Mouse (Mus musculus): ENCODE measurements at regions not wholly inside any gene's neighbourhood (a gene's known extent, or its start where the extent isn't known, plus 50 kb on each side); places are given as distances from the start of the nearest gene placed in this dataset.

DNA sequence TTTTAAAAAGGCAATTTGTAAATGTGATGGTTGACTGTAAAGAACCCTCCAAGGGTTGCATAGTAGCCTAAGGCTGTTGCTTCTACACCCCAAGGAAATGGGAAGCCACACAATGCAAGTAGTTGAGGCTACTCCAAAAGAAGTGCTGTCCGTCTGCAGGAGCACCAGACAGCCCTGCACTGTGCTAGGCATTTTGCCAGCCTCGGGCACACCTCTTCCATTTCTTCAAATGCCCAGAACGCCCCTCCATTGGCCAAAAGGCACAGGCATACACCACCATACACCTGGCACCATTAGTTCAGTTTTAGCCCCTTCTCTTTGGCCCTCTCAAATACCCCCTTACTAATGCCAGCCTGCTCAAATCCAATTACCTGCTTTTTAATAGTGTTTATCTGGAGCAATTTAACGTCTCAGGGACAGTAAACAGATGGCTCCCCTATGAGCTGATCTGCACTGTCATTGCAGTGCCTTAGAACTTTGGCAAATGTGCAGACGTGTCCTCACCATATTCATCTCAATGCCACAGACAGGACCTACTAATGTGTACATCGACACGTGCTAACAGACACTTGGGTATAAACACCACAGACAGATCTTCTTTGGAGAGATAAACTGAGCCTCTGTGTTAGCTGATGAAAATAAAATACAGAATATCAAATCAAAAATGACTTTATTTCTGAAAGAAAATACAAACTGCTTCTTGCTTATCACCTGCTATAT, 211.9 kb upstream of the Hnrnpa3 start:
- in situ Hi-C loops (cut with MboI, MseI), result no loop called here

- in situ Hi-C loops (cut with MboI, MseI), result no loop called here
Observed at GRCm38 (mm10) chr2:75448221-75448620, 210.8 kb upstream of the Hnrnpa3 start.

DNA sequence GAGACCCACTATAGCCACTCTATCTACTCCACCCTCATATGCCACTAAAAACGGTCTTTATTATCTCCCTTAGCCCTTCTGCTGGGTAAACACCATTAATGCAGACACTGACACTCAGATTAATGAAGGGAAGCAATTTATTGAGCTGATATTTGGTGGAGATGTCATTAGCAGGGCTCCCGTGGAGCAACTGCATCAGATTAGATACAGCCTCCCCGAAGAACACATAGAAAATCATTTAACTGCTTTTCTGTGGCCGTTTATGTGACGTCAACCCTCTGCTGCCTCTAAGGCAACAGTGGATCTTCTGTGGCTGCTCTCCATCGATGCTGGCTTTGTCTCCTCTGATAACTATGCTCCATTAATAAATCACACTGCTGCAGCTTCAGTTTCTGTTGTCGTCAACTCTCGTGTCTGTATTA, 207.2 kb upstream of the Hnrnpa3 start:
- in situ Hi-C loops (cut with MboI, MseI), result loop anchor here (25.0 kb wide), 1 partner anchor 285 kb away; no protein-coding TSS in a partner anchor

GRCm38 (mm10) chr2:75452274-75453148, 206.6 kb upstream of the Hnrnpa3 start:
- in situ Hi-C loops (cut with MboI, MseI), result loop anchor here (25.0 kb wide), 1 partner anchor 285 kb away; no protein-coding TSS in a partner anchor

- in situ Hi-C loops (cut with MboI, MseI), result loop anchor here (25.0 kb wide), 1 partner anchor 282 kb away; no protein-coding TSS in a partner anchor
Observed at GRCm38 (mm10) chr2:75455481-75455880, 203.6 kb upstream of the Hnrnpa3 start.

DNA sequence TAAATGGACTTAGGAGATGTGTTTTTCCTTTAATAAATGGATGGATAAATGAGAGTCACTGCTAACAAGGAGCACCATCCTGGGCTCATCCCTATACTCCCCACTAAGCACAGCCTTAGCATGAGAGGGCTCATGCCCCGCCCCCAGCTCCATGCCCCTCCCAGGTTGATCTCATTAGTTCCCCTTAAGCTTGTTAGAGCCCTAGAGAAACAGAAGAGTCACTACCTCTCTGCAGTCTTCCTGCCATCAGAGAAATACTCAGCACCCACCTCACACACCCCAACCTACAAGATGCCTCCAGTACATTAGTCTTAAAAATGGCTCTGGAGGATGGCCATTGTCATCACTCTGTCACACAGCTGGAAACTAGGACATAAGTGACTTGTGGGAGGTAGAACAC, 202.8 kb upstream of the Hnrnpa3 start:
- in situ Hi-C loops (cut with MboI, MseI), result loop anchor here (25.0 kb wide), 1 partner anchor 281 kb away; no protein-coding TSS in a partner anchor

DNA sequence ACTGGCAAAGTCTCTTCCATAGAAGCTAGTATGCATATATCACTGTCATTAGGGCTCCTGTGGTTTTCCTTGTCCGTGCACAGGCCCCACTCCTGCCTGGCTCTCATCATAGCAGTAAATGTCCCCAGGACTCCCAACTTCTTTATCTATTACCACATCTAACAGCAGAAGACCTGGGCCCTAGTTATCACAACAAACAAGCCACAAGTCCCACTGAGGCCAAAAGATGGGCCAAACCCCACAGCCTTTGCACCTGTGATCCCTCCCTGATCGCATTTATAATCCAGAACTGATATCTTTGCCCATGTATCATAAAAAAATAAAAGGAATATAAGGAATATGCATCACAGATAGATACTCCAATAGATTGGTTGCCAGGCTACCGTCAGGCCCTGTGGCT, 201.6 kb upstream of the Hnrnpa3 start:
- in situ Hi-C loops (cut with MboI, MseI), result loop anchor here (25.0 kb wide), 1 partner anchor 280 kb away; no protein-coding TSS in a partner anchor

GRCm38 (mm10) chr2:75458898-75459297, 200.2 kb upstream of the Hnrnpa3 start:
- in situ Hi-C loops (cut with MboI, MseI), result loop anchor here (25.0 kb wide), 1 partner anchor 278 kb away; no protein-coding TSS in a partner anchor

- in situ Hi-C loops (cut with MboI, MseI), result loop anchor here (10.0 to 25.0 kb wide), 2 partner anchors 124 to 277 kb away; no protein-coding TSS in a partner anchor
Observed at GRCm38 (mm10) chr2:75460419-75460818, 198.6 kb upstream of the Hnrnpa3 start.

DNA sequence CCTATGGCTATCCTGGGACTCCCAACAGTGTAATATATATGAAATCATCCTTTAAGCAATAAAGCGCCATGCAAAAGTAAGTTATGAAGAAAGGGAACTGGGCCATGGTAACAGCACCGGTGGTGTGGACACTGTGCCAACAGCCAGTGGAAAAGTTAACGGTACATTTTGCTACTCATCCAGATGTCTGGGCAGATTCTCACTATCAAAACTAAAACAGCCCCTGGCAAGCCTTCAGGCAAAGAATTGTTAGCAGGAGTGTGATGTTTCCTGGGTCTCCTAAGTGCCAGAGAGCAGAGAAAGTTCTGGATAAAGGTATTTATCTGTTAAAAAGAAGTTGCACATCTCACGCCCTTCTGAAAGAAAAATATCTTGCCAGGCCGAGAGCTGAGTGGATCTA, 198.0 kb upstream of the Hnrnpa3 start:
- in situ Hi-C loops (cut with MboI, MseI), result loop anchor here (10.0 to 25.0 kb wide), 2 partner anchors 124 to 276 kb away; no protein-coding TSS in a partner anchor

GRCm38 (mm10) chr2:75461421-75461991, 197.6 kb upstream of the Hnrnpa3 start:
- in situ Hi-C loops (cut with MboI, MseI), result loop anchor here (10.0 to 25.0 kb wide), 2 partner anchors 123 to 276 kb away; no protein-coding TSS in a partner anchor

GRCm38 (mm10) chr2:75462030-75462671, 196.9 kb upstream of the Hnrnpa3 start:
- in situ Hi-C loops (cut with MboI, MseI), result loop anchor here (10.0 to 25.0 kb wide), 2 partner anchors 123 to 275 kb away; no protein-coding TSS in a partner anchor

DNA sequence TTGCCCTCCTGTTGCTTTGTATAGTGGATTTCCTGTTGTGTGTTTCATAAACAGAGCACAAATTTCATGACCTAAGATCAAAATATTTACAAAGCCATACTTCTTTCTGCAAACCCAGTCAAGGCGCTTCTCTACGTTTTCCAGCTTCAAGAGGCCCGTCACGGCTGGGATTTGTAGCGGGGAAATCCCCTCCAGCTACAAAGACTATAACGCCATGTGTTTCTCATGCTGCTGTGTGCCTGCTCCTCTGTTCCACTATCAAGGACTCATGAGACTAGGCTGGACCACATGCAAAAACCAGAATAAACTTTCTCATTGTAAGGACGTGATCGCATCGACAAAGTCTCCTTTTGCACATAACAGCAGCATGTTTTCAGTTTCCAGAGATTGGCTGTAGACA, 196.0 kb upstream of the Hnrnpa3 start:
- in situ Hi-C loops (cut with MboI, MseI), result loop anchor here (10.0 to 25.0 kb wide), 2 partner anchors 122 to 274 kb away; no protein-coding TSS in a partner anchor

DNA sequence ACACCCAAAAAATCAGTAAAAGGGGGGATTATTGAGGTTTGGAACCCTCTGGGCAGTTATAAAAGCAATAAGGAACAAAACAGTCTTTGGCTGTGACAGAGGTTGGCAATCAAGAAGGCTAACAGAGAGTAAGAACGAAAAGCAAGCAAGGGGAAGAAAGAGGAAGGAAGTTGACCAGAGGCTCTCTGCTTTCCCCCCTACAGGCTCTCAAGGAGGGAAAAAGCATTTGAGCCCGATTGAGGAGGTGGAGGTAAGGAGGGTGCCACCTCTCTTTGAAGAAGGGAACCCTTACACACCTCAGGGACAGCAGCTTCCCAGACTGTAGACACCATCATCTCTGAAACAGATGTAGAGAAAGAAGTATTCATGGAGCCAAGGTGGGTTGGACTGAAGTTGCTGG, 194.6 kb upstream of the Hnrnpa3 start:
- in situ Hi-C loops (cut with MboI, MseI), result loop anchor here (10.0 to 25.0 kb wide), 2 partner anchors 120 to 273 kb away; no protein-coding TSS in a partner anchor

GRCm38 (mm10) chr2:75468851-75469250, 190.2 kb upstream of the Hnrnpa3 start:
- in situ Hi-C loops (cut with MboI, MseI), result loop anchor here (10.0 to 25.0 kb wide), 2 partner anchors 116 to 268 kb away; no protein-coding TSS in a partner anchor

DNA sequence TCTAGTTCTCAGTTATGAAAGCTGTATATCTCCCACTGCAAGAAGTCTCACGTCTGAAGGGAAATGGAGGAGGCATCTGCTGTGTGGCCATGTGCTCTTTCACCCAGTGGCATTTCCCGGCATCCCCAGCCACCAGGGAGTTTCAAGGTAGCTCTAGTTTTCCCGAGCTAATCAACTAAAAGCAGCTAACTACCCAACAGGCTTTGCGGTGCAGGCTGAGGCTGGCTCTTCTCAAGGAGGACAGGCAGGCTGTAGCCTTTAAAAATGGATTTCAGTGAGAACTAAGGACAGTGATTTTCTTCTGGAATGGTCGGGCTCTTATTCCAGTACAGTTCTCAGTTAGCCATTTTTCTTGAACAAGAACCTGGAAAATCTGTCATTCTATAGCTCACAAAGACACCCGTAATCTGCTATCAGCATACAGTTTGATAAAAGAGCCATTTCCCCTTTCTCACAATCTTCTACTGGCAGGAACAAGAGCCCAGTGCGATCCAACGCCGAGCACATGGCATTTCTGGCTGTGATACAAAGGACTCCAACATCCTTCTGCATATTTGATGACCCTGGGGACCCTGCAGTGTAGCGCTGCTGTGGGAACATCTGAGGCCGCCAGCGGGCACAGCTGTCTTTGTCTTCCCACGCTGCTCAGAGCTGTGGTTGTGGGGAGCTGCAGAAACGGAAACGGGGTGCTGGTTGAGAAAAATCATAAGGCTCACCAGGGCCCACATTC, 188.9 kb upstream of the Hnrnpa3 start:
- in situ Hi-C loops (cut with MboI, MseI), result loop anchor here (10.0 to 25.0 kb wide), 2 partner anchors 115 to 267 kb away; no protein-coding TSS in a partner anchor

DNA sequence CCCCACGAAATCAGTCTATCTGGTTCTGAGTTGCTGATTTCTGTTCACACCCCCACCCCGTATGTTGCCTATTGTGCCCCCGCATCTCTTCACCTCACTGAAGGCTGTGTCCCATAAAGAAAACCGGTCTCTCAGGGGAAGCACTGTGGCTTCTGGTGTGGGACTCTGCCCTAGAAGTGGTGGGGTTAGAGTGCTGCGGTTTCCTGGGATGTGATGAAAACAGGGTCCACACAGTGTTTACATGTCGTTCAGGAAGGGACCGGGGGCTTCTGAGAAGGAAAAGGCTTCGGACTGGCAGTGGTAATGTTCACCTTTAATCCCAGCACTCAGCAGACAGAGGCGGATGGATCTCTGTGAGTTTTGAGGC, 188.4 kb upstream of the Hnrnpa3 start:
- in situ Hi-C loops (cut with MboI, MseI), result loop anchor here (25.0 kb wide), 1 partner anchor 267 kb away; no protein-coding TSS in a partner anchor

DNA sequence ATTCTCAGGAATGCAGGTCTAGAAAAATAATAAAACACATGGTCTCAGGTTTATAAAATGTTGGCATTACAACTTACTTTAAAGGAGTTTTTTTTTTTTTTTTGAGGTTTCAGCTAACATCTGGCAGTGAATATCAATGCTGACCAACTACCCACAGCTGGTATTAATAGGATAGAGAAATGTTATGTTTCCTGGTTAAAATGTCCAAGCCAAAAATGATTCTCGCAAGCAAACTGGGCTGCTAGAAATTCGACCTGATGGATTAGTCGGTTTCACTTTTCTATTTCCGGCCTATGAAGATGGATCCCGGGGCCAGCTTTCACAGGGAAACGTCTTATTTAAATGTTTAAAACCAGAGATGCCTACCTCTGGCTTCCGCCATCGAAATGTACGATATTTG, 186.6 kb upstream of the Hnrnpa3 start:
- in situ Hi-C loops (cut with MboI, MseI), result loop anchor here (25.0 kb wide), 1 partner anchor 265 kb away; no protein-coding TSS in a partner anchor

DNA sequence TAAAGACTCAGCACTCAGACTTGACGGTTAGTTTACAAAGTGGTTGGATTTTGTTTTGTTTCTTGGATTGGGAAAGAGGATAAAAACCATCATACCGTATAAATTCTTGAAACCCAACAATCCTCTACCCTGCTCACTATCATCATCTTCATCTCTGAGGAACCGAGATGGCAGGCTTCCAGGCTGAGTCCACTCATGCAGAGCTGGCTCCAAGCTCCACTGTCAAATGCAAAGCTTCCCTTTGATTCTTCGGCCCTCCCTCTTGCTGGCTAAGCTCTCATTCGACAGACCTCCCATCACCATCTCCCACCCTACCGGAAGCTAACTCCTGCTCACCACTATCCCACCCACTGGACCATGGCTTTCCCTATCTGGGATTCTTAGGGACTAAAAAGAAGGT, 184.6 kb upstream of the Hnrnpa3 start:
- in situ Hi-C loops (cut with MboI, MseI), result loop anchor here (25.0 kb wide), 1 partner anchor 263 kb away; no protein-coding TSS in a partner anchor

DNA sequence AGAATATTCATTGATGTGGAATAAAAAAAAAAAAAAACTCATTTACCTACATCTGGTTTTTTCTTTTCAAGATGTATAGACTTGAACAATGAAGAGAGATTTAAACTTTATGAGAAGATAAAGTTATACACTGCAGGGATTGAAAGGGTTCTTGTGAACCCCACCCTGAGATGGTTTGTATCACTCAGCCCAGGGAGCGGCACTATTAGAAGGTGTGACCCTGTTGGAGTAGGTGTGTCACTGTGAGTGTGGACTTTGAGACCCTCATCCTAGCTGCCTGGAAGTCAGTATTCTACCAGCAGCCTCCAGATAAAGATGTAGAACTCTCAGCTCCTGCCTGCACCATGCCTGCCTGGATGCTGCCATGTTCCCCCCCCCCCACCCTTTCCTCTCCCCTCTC, 182.7 kb upstream of the Hnrnpa3 start:
- in situ Hi-C loops (cut with MboI, MseI), result no loop called here

Data from T-helper 2 cell (primary cell).